Mouse (Mus musculus) testis, adult 2 months (tissue): Measurements from ENCODE around the gene Tmod4.

Experiments
- CTCF ChIP-seq: fragments of 200-500 bp; IDR thresholded peaks from 2 replicates; pipeline ENCODE4 v1.5.1; 2012; ENCODE audit warnings: low read depth, mild to moderate bottlenecking, inconsistent platforms, low read length, moderate library complexity; ENCODE audit not compliant: control insufficient read depth, insufficient read depth, insufficient replicate concordance
- POLR2A ChIP-seq: fragments of 200-500 bp; IDR thresholded peaks from 2 replicates; pipeline ENCODE4 v1.6.1; 2012; ENCODE audit warnings: low read depth, mild to moderate bottlenecking, inconsistent platforms, low read length, moderate library complexity; ENCODE audit not compliant: control insufficient read depth

- TF ChIP-seq CTCF = no peak
- peak; percentile 72 for TF ChIP-seq POLR2A
Measured at GRCm38 (mm10) chr3:95110911-95111726, 13.2 kb upstream of the Tmod4 start, which contains the start of gene Vps72.
